ENCODE assay signal across 10 mouse cellular contexts in genomic region chr5:135901354-135902095, GRCm38 (mm10). TPM values are rescaled to one million over a fixed set of nuclear protein-coding genes. Genes with fewer than 3 reads are reported as not detected.
A peak's percentile ranks its signal among the peaks of the same experiment; 100 is the strongest.
DNase-seq lines count a peak whose midpoint lies in the region; ATAC-seq and TF ChIP-seq lines count a peak whose summit lies in the region.
"Had no signal": no experiment of that assay in that cellular context is flagged by ENCODE, and none has a peak within 500 bp of the region (broad histone marks: within the 10 kb centered on the region; RNA-seq: fewer than 3 reads in every experiment).

No protein-coding gene starts in this region.

- TF ChIP-seq POLR2A in embryonic fibroblast, embryonic 13.5 days (IDR thresholded peaks at IDR 0.05; ENCODE audit: low read depth, low read length): no peak

- no peak overlapping the region for H3K27ac ChIP-seq in gastrocnemius, adult 2 months
- H3K27ac ChIP-seq in embryonic fibroblast, embryonic 13.5 days (ENCODE audit: insufficient read depth, low read length): no peak overlapping the region
- H3K27ac ChIP-seq: hindbrain, embryonic 15.5 days had no signal

- H3K4me1 ChIP-seq in embryonic fibroblast, embryonic 13.5 days (ENCODE audit: control insufficient read depth, insufficient read depth, low read length): peaks cover 2% of the 10 kb centered on the region; the same call in 1 of the 2 replicates

- intact Hi-C loops in gastrocnemius, adult 2 months (cut with DNase I): no loop called here
- intact Hi-C loops in gastrocnemius, postnatal 14 days (cut with DNase I; ENCODE audit: low total_unique reads): loop anchor here (5.0 kb wide), 1 partner anchor 66 kb away; no protein-coding TSS in a partner anchor

- TF ChIP-seq CTCF in gastrocnemius, adult 2 months (IDR thresholded peaks at IDR 0.05): peak; percentile 53
- TF ChIP-seq CTCF in embryonic fibroblast, embryonic 13.5 days (IDR thresholded peaks at IDR 0.05; ENCODE audit: borderline replicate concordance, insufficient read depth, low read length): 0 out of 2 replicates have a peak, but pooled peaks have one; percentile 22

- no peak for DNase-seq in gastrocnemius, adult 2 months
- no peak for DNase-seq in gastrocnemius, postnatal 14 days
- peak; percentile 34 for DNase-seq in spleen, adult 12 weeks (ENCODE audit: low spot score)
- no peak for DNase-seq in spleen, postnatal 36 days (ENCODE audit: low spot score in 2 of 2)
- DNase-seq in thymus, postnatal 36 days: peak; percentile 30 to 34
- DNase-seq in embryo, embryonic 10.5 days (ENCODE audit: low spot score): no peak

- H3K4me3 ChIP-seq in gastrocnemius, adult 2 months: no peak overlapping the region
- H3K4me3 ChIP-seq in embryonic fibroblast, embryonic 13.5 days (ENCODE audit: insufficient read depth, low read length): no peak overlapping the region
- H3K4me3 ChIP-seq: hindbrain, embryonic 15.5 days had no signal

- no peak for ATAC-seq in megakaryocyte, adult 5-6 weeks (ENCODE audit: poor library complexity, severe bottlenecking)
- ATAC-seq: midbrain, embryonic 16.5 days had no signal

RNA-seq across cellular contexts. Expression of gene Hspb1, which starts 13.8 kb away (rescaled TPM):
- 100 to 1,000 TPM; 253 to 325 TPM for total RNA-seq in gastrocnemius, adult 2 months (2021)
- total RNA-seq in gastrocnemius, postnatal 14 days (2021): 100 to 1,000 TPM; 257 to 459 TPM
- polyA plus RNA-seq in embryonic fibroblast, embryonic 13.5 days (2011; ENCODE audit: insufficient read length, low read depth, missing spikeins): 124 and 337 TPM in 2 replicates
- total RNA-seq in megakaryocyte, adult 5-6 weeks (2015): not detected in 2 replicates
- total RNA-seq in megakaryocyte, adult 5-6 weeks (2017): not detected in 2 replicates

RNA-seq across cellular contexts. Expression of gene Ywhag, which starts 32.9 kb away (rescaled TPM):
- 100 to 1,000 TPM; 289 to 303 TPM for total RNA-seq in gastrocnemius, adult 2 months (2021)
- total RNA-seq in gastrocnemius, postnatal 14 days (2021): 100 to 1,000 TPM; 305 to 325 TPM
- 255 and 333 TPM in 2 replicates for polyA plus RNA-seq in embryonic fibroblast, embryonic 13.5 days (2011; ENCODE audit: insufficient read length, low read depth, missing spikeins)
- total RNA-seq in megakaryocyte, adult 5-6 weeks (2015): 124 and 141 TPM in 2 replicates
- total RNA-seq in megakaryocyte, adult 5-6 weeks (2017): 72.4 and 88.1 TPM in 2 replicates

Comparison
In these comparisons a context has a peak if more than half of its experiments do, and no peak if none do; other contexts are left out.
1. DNase-seq: peak in spleen, adult 12 weeks (single experiment) and thymus, postnatal 36 days (2 of 2); none in gastrocnemius, adult 2 months (single experiment), gastrocnemius, postnatal 14 days (single experiment), spleen, postnatal 36 days (0 of 2) and embryo, embryonic 10.5 days (single experiment).
2. RNA of gene Hspb1, which starts 13.8 kb away (total RNA-seq): 257 to 459 TPM in gastrocnemius, postnatal 14 days and 253 to 325 TPM in gastrocnemius, adult 2 months; not detected in megakaryocyte, adult 5-6 weeks; every median in the first group is over 100 times any median in the second.